Mouse (Mus musculus) megakaryocyte-erythroid progenitor cell, adult 5-6 weeks (primary cell): ENCODE data around the gene H1f0. TPM values are rescaled to one million over a fixed set of nuclear protein-coding genes. Genes with fewer than 3 reads are reported as not detected.
A peak's percentile ranks its signal among the peaks of the same experiment; 100 is the strongest.
"Not testable (repeated sequence)": the region's sequence is repeated elsewhere in the genome, so short reads cannot be mapped to it uniquely, and the experiment has no call there.

Experiments used
- ATAC-seq: replicated peaks from 2 replicates; pipeline ENCODE4 v1.8.0; 2016; ENCODE audit warnings: mild to moderate bottlenecking, inconsistent platforms; ENCODE audit not compliant: severe bottlenecking, poor library complexity, low FRiP score, low TSS enrichment
- total RNA-seq, 2 experiments: library from RNA; stranded (forward) in 1 of 2; stranded (reverse) in 1 of 2; fragments of 200-1000, 215-1000 nt in 1 of 2; fragments of >200 nt in 1 of 2; fragmentation: Nextera tagmentation in 1 of 2; gene quantifications; 2 replicates each; pipeline ENCODE4 v1.2.3; 2014 to 2017

H1f0 gene
- total RNA-seq, 2 experiments from 2014 or later = 19.0 to 27.0 TPM

DNA sequence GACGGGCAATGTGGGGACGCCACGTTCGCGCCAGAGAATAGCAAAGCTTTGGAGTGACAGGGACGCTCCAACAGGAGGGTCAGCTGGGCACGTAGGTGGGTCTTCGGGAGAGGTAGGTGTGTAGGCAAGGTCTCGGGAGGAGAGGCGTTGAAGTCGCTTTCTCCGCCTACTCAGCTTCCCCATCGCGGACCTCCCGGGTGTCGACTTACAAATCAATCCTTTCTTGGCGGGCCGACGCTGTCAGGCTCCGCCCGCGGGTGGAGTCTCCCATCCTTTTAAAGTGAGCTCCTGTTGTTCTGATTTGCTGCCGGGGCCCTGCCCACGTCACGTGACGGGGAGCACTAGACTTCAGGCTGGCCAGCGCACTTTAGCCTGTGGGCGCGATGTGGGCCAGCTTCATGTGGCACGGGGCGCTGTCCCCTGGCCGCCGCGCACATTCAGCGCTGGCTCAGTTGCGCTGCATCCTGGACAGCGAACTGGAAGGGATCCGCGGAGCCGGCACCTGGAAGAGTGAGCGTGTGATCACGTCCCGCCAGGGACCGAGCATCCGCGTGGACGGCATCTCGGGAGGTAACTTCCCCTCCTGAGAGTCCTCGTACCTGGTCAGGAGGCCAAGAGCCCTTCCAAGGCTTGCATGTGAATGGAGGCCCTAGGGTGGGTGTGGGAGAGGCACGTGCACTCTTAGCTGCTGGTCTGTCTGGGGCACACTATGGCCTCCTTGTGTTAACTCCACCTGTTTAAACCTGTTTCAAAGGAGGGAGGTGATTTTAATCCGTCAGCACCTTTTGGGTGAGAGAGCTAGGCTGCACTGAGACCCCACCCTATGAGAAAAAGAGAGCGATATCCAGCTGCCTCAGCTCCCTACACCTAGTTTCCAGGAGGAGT, 2.5 kb downstream of the H1f0 start:
- peak; percentile 64 for ATAC-seq

DNA sequence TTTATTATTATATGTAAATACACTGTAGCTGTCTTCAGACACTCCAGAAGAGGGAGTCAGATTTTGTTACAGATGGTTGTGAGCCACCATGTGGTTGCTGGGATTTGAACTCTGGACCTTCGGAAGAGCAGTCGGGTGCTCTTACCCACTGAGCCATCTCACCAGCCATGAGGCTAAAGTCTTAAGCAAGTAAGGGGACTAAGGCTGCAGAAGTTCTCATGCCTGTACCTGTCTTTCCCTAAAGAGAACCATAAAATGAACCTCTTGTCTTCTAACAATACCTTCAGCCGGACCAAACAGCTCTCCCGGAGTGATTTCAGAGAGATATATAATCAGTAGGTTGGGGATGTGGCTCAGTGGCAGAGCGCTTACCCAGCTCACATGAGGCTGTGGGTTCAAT, 3.7 kb downstream of the H1f0 start:
- not testable (repeated sequence) for ATAC-seq

DNA sequence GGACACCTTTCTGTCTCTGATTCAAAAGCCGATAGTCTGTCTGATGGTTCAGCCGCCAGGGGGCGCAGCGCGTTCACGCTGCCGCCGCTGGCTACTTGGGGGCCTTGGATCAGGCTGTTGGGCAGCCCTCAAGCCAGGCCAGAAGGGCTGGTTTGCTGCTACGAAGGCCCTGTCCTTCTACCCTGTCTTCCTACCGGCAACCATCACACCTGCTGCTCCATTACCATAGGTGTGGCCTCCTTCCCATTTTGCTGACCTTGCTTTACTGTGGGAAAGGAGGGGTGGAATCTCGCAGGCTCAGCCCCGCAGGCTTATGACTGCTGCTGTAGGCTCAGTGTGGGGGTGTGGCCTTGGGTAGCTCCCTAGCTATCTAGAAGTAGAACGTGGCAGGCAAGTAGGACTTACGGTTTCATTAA, 9.7 kb downstream of the H1f0 start:
- peak; percentile 67 for ATAC-seq

DNA sequence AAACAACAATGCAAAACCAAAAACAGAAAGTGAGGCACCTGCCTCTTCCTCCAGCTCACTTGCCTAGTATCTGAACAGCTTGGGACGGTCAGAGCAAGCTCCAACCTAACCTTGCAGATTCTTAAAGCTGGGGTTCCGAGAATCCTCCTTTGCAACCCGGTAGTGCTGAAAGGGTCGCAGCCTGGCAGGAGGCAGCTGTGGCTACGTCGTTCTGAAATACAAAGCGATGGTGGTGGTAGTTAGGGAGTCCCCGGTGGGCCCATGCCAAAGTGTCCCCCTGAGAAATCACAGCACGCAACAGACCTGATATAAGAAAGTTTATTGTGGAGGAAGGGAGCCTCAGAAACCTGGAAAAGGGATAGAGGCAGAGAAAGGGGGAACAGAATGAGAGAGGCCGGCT, 10.1 kb downstream of the H1f0 start:
- ATAC-seq = no peak

DNA sequence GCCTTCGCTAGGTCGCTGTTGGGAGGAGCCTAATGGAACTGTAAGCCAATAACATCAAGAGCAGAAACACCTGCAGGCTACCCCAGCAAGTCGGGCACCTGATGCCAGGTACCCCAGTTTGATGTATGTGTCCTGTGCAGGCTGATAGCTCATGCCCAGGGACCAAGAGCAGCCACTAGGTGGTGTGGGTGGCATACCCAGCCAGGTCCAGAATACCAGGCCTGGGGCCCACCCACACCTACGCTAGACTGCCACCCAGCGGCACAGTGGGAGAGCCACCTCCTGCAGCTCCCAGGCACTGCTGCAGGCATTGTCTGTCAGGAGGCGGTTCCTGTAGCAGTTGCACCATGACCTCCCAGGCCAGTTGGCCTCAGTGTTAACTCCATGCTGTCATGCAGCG, 10.6 kb downstream of the H1f0 start:
- ATAC-seq = peak; percentile 90

DNA sequence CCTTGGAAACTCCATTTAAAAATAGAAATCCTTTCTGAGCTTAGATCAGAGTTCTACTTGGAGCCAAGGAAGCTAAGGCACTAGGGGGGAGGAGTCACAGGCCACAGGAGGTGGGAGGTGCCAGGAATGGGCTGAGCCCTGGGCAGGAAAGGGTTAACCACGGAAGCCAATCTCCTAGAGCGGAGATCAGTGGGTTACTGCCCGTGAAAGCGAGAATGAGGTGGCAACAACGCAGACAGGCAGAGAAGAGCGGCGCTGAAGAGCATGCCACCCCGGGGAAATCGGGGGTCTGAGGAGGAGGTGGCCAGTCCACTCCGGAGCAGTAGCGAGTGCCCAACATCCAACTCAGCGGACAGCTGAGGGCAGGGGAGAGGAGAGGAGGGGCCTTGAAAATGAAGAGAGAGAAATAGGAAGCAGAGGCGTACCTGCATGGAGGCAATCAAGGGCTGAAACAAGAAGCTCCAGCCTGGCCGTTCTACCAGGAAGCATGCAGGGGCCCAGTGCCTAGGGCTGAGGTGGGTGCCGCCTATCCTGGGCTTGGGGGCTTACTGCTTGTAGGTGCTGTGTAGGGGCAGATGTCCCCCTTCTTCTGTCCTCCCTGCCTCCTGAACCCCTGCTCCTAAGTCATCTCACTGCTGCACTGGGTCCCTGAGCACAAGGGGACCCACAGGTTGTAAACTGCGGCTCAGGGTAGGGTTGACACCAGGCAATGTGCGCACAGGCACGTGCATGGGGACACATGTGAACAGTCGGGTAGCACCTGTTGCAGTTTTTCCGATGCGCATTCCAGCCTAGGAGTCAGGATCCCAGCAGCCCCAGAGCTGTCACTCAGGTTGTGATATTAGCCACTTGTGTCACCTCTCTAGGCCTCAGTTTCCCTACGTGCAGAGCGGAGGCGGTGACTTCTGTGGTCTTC, 12.5 kb downstream of the H1f0 start:
- ATAC-seq = no peak

DNA sequence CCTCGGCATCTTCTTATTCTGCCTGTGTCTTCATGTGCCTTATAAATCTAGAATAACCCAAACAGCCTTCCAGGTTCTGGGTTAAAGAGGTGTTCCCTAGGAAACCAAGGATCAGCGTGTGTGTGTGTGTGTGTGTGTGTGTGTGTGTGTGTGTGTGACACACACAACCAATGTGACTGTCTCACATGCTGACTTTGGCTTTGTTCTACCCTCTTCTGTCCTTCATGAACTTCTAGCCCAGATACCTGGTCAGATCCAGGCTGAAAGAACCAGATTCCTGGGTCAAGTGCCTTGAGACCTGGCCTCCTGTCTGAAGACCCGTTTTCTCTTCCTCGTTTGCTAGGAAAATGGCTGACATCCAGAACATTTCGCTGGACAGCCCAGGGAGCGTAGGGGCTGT, 13.3 kb downstream of the H1f0 start, which contains the start of gene Galr3:
Gene Galr3, plus strand, starts transcription at position 301 of the 400 bp plus-strand sequence.
- no peak for ATAC-seq

DNA sequence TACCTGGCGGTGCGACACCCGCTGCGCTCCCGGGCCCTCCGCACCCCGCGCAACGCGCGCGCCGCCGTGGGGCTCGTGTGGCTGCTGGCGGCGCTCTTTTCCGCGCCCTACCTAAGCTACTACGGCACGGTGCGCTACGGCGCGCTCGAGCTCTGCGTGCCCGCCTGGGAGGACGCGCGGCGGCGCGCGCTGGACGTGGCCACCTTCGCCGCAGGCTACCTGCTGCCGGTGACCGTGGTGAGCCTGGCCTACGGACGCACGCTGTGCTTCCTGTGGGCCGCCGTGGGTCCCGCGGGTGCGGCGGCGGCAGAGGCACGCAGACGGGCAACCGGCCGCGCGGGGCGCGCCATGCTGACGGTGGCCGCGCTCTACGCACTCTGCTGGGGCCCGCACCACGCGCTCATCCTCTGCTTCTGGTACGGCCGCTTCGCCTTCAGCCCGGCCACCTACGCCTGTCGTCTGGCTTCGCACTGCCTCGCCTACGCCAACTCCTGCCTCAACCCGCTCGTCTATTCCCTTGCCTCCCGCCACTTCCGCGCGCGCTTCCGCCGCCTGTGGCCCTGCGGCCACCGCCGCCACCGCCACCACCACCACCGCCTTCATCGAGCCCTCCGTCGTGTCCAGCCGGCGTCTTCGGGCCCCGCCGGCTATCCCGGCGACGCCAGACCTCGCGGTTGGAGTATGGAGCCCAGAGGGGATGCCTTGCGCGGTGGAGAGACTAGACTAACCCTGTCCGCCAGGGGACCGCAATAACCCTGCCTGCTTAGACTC, 14.7 kb downstream of the H1f0 start:
- no peak for ATAC-seq

DNA sequence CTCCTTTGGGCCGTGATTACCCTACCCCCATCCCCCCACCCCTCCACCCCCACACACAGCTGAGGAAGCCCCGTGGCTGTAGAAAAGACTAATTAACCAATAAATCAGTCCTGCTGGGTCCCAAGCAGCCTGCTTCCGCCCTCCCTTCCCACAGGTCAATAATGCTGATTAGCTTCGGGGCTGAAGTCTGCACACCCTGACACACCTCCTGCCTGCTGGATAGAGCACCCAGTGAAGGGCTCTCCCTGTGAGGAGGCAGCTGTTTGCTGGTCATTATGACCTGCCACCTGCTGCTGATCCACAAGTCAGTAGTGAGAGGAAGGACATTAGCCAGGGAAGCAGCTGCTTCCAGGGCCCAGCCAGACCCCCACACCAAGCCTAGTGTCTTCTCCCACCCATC, 16.6 kb downstream of the H1f0 start:
- no peak for ATAC-seq

DNA sequence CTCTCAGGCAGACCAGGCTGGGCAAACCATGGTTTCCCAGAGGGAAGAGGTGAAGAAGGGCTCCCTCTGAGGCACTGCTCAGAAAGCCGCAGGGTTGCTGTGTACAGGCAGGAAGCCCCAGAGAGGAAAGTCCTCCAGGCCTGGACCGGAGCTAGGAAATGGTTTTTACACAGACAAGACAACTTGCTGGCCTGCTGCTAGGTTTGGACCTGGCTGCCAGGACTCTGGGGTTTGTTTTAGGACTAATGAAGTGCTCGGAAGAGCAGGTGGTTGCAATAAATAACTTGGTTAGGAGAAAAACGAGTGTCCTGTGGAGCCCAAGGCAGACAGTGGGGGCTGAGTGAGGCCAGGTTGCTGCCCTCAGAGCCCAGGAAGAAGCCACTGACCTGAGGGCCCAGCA, 19.9 kb downstream of the H1f0 start:
- no peak for ATAC-seq

DNA sequence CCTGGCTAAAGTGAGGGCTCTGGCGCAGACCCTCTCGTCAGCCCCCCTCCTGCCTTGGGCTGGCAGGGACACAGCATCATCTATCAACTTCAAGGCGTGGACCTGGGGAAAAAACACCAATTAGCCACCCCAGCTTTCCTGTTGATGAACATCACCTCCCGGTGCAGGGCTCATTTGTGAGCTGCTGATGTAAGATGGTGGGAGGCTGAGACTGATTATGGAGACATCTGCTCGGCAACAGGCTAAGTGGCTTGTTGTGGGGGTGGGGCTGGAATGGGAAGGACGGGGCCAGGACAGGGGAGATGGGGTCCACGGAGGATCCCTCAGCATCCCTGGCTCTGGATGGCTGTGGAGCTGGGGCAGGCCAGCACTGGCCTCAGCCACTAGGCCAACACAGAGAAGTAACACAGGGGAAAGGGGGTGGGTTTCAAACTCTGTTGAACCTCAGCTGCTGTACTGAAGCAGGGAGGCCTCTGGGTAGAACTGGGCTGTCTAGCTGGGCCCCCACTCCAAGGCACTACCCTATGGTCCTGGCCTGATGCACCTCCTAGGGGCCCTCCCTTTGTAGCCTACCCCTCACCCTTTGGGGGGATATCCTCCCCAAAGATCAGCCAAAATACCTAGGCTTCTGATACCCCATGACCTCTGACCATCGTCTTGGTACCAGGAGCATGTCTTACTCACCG, 22.1 kb downstream of the H1f0 start:
- ATAC-seq = no peak

DNA sequence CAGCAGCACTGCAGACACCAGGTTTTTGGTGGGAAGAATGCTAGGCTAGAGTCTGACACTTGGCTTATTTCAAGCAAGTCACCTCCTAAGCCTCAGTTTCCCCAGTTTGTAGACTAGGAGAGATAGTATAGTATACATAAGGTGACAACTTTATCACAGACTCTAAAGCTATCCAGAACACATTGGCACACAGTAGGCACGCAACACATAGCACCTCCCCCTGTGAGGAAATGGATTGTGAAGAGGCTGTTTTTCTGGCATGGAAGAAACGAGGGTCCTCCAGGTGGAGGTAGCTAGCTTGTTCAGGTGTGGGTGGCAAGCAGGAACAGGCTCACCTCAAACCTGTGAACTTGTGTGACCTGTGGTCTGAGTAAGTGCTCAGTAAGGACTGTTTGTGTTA, 22.7 kb downstream of the H1f0 start:
- ATAC-seq = no peak

DNA sequence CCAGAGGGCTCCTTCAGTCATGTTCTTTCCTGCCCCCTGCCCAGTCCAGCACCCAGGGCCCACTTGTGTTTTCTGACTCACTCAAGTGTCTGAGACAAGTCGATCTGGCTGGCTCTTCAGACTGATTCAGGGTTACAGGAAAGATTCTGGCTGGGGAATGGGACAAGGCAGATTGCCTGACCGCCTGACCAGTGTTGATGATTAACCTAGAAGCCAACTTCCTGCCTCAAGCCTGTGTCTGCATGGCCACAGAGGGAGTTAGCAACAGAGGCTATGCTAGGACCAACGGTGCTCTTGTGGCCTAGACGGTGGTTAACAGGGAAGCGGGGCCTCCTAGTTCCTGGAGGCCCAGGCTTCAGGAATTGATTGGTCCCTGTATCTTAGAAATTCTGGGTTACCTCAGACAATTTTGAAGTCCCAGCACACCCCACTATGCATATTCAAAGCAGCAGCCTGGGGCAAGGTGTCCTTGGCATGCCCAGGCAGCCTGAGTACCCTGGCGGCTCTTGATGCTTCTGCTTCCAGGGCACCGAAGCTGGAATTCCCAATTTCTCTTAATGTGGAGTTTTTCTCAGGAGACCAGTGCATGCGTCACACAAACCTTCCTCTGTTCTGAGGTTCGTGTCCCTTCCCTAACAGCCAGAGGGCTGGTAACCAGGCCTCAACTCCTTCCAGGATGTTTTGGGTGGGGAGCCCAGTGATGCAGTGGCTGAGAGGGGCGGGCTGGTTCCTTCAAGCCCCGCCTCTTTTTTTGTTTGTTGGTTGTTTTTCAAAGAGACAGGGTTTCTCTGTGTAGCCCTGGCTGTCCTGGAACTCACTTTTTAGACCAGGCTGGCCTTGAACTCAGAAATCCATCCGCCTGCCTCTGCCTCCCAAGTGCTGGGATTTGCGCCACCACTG, 23.5 kb downstream of the H1f0 start:
- ATAC-seq = no peak

DNA sequence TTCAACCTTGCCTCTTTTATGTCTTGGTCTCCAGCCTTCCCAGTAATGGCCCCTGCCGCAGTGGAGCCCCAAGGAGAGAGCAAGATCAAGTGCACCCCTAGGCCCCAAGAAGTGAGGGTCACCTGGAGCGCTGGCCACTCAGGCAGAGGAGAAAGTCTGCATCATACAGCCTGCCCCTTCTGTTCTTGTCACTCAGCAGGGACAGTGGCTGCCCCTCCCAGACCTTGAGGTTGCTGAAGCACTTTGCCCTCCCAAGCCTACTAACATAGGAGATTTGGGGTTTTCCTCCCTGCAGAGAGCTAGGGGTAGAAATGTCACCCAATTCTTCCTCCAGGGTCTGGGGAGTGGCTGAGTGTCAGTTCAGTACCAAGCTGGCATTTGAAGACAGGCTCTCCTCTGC, 24.1 kb downstream of the H1f0 start:
- ATAC-seq = no peak

DNA sequence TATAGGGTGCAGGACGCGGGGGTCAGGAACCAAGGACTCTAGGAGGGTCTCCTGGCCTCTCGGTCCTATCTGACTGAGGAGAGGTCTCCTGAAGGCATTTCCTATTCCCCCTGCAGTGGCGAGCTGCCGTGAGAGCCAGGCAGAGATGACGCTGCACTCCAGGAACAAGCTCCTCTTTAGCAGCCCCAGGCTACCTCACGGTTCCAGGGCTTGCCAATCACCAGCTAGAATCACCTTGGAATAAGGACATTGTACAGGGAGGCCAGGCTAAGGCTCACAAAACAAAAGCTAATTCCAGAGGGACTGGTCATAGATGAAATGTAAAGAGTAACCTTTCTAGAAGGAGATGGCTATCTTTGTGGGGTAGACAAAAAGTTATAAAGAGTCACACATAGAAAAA, 28.4 kb downstream of the H1f0 start:
- no peak for ATAC-seq

DNA sequence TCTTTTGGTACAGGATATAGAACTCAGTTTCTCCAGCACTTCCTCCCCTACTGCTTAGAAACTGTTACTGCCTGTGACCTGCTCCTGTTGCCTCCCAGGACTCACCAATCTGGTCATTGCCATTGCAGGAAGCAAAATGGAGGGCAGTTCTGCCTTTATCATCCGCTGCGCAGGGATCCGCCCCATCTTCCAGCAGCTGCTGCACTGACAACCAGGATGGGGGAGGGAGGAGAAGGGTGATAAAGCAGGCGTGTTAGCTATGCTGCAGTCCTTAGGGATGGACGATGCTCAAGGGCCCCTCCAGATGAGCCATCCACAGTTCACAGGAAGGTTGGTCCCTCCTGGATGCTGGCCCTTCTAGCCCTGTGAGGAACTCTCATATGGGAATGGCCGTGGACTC, 29.6 kb downstream of the H1f0 start:
- ATAC-seq = no peak

DNA sequence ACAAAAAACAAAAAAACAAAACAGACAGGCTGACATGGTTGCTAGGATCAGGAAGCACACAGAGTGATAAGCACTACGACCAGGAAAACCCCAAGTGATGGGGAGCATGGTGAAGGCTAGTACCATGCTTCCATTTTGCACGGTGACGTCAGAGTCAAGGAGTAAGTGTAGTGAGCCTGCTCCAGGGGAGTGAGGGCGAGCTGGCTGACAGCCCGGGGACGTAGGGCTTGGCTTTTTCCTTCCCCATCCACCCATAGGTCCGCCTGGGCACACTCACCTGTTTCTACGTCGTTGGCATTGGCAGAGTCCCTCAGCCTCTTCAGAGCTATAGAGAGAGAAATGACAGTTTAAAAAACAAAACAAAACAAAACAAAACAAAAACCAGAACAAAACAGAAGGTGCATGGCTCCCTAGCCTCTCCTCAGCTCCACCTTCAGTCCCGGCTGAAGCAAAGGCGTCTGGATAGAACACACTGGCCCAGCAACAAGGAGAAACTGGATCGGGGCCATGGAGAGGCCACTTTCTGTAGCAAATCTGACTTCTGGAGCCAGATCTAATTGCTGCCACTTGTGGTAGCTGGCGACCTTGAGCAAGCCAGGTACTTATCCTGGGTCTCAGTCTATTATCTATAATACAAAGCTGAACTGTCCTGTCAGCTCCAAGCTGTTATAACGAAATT, 32.8 kb downstream of the H1f0 start:
- peak; percentile 49 for ATAC-seq
